Mouse (Mus musculus): Measurements from ENCODE around the gene Gm49378.

Gm49378 gene

GRCm38 (mm10) chr14:55637795-55638194 lies at the start of gene Gm49378:
Gene Gm49378 (minus strand): TSS chr14:55637895.
- no peak for DNase-seq (ENCODE audit: extremely low spot score, low spot score)

GRCm38 (mm10) chr14:55682118-55682493 lies 44.4 kb upstream of the Gm49378 start:
- no peak for DNase-seq (ENCODE audit: extremely low spot score, low spot score)

- peak; percentile 97 for DNase-seq (ENCODE audit: extremely low spot score, low spot score)
Observed at GRCm38 (mm10) chr14:55681160-55682117, 43.7 kb upstream of the Gm49378 start, which contains the start of gene Tinf2. Gene Tinf2 (minus strand): TSS chr14:55681820.

- no peak for DNase-seq (ENCODE audit: extremely low spot score, low spot score)
Observed at GRCm38 (mm10) chr14:55677615-55678014, 39.9 kb upstream of the Gm49378 start.

GRCm38 (mm10) chr14:55672741-55673060 lies 35.0 kb upstream of the Gm49378 start:
- no peak for DNase-seq (ENCODE audit: extremely low spot score, low spot score)

GRCm38 (mm10) chr14:55671833-55672740 lies 34.4 kb upstream of the Gm49378 start, which contains the start of the genes Gmpr2 and Nedd8:
Gene Gmpr2 (plus strand): TSS chr14:55671941.
Gene Nedd8 (minus strand): TSS chr14:55672124.
- DNase-seq (ENCODE audit: extremely low spot score, low spot score), result peak; percentile 90

- DNase-seq (ENCODE audit: extremely low spot score, low spot score), result no peak
Observed at GRCm38 (mm10) chr14:55671486-55671832, 33.8 kb upstream of the Gm49378 start.

GRCm38 (mm10) chr14:55660636-55661035 lies 22.9 kb upstream of the Gm49378 start:
- DNase-seq (ENCODE audit: extremely low spot score, low spot score), result no peak

GRCm38 (mm10) chr14:55659960-55660573 lies 22.4 kb upstream of the Gm49378 start, which contains the start of gene Mdp1:
Gene Mdp1 (minus strand): TSS chr14:55660508.
- peak; percentile 77 for DNase-seq (ENCODE audit: extremely low spot score, low spot score)

- no peak for DNase-seq (ENCODE audit: extremely low spot score, low spot score)
Observed at GRCm38 (mm10) chr14:55658011-55658410, 20.3 kb upstream of the Gm49378 start.

- no peak for DNase-seq (ENCODE audit: extremely low spot score, low spot score)
Observed at GRCm38 (mm10) chr14:55656935-55657334, 19.2 kb upstream of the Gm49378 start.

- no peak for DNase-seq (ENCODE audit: extremely low spot score, low spot score)
Observed at GRCm38 (mm10) chr14:55651528-55651927, 13.8 kb upstream of the Gm49378 start.

- no peak for DNase-seq (ENCODE audit: extremely low spot score, low spot score)
Observed at GRCm38 (mm10) chr14:55649884-55650283, 12.2 kb upstream of the Gm49378 start, which contains the start of gene Tssk4. Gene Tssk4 (plus strand): TSS chr14:55650184.

- peak; percentile 22 for DNase-seq (ENCODE audit: extremely low spot score, low spot score)
Observed at GRCm38 (mm10) chr14:55644261-55644888, 6.7 kb upstream of the Gm49378 start.

- DNase-seq (ENCODE audit: extremely low spot score, low spot score), result peak; percentile 88
Observed at GRCm38 (mm10) chr14:55643060-55643907, 5.6 kb upstream of the Gm49378 start, which contains the start of gene Tm9sf1. Gene Tm9sf1 (minus strand): TSS chr14:55643806.

- DNase-seq (ENCODE audit: extremely low spot score, low spot score), result no peak
Observed at GRCm38 (mm10) chr14:55642679-55643059, 5.0 kb upstream of the Gm49378 start.

- DNase-seq (ENCODE audit: extremely low spot score, low spot score), result no peak
Observed at GRCm38 (mm10) chr14:55641291-55641690, 3.6 kb upstream of the Gm49378 start.

- DNase-seq (ENCODE audit: extremely low spot score, low spot score), result no peak
Observed at GRCm38 (mm10) chr14:55640816-55641215, 3.1 kb upstream of the Gm49378 start.

GRCm38 (mm10) chr14:55635523-55636007 lies 2.1 kb downstream of the Gm49378 start, which contains the start of gene Ipo4:
Gene Ipo4 (minus strand): TSS chr14:55635957.
- peak; percentile 92 for DNase-seq (ENCODE audit: extremely low spot score, low spot score)

Data from neural tube, embryonic 10.5 days (tissue).